Mouse (Mus musculus): ENCODE results near the gene Pheta2. TPM values are rescaled to one million over a fixed set of nuclear protein-coding genes. Genes with fewer than 3 reads are reported as not detected.
"Not testable (repeated sequence)": the region's sequence is repeated elsewhere in the genome, so short reads cannot be mapped to it uniquely, and the experiment has no call there.

Pheta2 gene
- total RNA-seq, 2 experiments from 2014 or later = 0.46 to 0.53 TPM

GRCm38 (mm10) chr15:82361459-82362018 lies 22.8 kb downstream of the Pheta2 start:
- DNase-seq (ENCODE audit: low spot score in 2 of 2) = no peak
- intact Hi-C loops (cut with DNase I) = no loop called here

DNA sequence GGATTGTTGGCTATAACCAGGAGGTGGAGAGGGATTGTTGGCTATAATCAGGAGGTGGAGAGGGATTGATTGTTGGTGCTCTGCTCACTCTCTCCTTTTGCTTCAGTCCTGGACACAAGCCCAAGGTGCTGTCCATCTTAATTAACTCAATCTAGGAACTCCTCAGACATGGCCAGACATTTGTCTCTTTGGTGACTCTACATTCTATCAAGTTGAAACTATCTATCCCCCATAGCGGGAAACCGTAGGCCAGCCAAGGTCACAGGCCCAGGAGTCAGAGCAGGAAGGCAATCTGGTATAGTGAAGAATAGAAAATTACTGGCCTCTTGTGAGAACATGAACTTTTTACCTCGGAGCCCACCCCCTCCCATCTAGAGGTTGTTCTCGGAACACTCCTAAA lies 23.5 kb downstream of the Pheta2 start:
- intact Hi-C loops (cut with DNase I) = no loop called here
- DNase-seq (ENCODE audit: low spot score in 2 of 2) = no peak

- DNase-seq (ENCODE audit: low spot score in 2 of 2); intact Hi-C loops (cut with DNase I): not testable (repeated sequence)
These were observed 25.1 kb downstream of the Pheta2 start for GRCm38 (mm10) chr15:82363801-82364200.

DNA sequence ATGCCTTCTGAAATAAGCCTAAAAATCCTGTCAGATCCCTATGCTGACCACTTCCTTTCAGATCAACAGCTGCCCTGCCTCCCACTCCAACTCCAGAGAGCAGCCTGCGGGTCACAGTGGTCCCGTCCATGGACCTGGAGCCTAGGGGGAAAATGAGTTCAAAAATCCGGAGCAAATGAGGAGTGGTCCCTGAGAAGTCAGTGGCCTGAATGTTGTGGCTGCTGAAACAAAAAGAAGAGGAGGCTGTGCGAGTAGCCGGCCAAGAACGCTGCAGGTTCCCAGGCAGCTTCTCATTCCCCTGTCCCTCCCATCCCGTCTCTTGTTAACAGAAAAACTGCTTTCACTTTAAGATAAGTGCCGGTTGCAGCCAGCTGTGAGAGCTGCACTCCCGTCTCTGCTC lies 25.8 kb downstream of the Pheta2 start:
- intact Hi-C loops (cut with DNase I); DNase-seq (ENCODE audit: low spot score in 2 of 2): not testable (repeated sequence)

DNA sequence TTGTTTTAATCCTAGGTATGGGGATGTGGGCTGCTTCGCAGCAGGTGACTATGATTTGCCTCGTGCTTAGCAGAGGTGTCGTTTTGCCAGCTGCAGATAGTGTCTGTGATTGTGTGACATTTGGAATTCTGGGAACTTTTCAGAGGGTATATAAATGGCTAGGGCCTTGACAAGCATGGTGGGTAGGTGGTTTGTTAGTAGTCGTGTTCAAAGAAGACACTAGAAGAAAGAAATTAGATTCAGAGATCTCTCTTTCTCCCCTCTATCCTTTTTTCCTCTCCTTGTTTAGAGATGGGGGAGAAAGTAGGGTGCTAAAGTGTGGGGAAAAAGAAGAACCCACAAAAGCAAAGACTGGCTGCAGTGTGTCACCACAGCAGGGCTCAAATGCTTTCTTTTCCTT lies 29.4 kb downstream of the Pheta2 start:
- no peak for DNase-seq (ENCODE audit: low spot score in 2 of 2)
- intact Hi-C loops (cut with DNase I) = no loop called here

- no peak for DNase-seq (ENCODE audit: low spot score in 2 of 2)
- intact Hi-C loops (cut with DNase I) = no loop called here
These were observed 30.1 kb downstream of the Pheta2 start for GRCm38 (mm10) chr15:82368851-82369250.

DNA sequence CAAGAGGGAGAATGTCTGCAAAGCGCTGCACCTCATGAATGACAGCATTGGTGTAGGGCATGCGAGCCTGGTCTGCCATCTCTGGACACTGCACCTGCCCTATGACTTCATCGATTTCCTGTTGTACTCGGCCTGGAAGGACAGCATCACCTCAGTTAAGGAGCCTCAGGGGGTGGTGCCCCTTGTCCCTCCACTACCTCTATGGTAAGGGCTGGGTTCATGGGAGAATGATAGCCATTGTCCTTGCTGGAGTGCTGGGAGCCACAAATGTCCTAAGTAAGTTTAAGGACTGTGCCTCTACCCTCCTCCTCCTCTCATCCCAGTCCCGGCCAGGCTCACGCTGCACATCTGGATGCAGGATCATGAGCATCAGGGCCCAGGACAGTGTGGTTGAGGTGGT lies 33.7 kb downstream of the Pheta2 start:
- DNase-seq (ENCODE audit: low spot score in 2 of 2) = no peak
- intact Hi-C loops (cut with DNase I) = no loop called here

GRCm38 (mm10) chr15:82372991-82373390 lies 34.2 kb downstream of the Pheta2 start:
- no peak for DNase-seq (ENCODE audit: low spot score in 2 of 2)
- intact Hi-C loops (cut with DNase I) = no loop called here

DNA sequence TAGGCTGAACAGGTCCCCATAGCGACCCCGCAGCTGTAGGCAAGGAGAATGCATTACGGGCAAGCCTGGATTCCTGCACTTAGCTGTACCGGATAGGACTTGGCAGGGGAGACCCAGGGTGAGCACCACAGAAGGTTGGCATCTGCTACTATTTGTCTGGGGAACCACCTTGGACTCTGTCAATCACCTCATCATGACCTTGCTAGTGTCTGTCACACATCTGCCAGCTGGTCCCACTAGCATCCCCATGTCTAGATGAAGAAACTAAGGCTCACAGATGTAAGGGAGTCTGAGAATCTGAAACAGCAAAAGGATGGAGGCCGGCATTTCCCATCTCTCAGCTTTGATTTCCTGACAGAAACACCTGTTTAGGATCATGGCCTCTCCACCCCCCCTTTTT lies 35.7 kb downstream of the Pheta2 start:
- DNase-seq (ENCODE audit: low spot score in 2 of 2) = no peak
- intact Hi-C loops (cut with DNase I) = no loop called here

GRCm38 (mm10) chr15:82375855-82376254 lies 37.1 kb downstream of the Pheta2 start:
- no peak for DNase-seq (ENCODE audit: low spot score in 2 of 2)
- intact Hi-C loops (cut with DNase I) = loop anchor here (2.0 kb wide), 1 partner anchor 21 kb away; the partner anchor contains the start of gene Ndufa6

DNA sequence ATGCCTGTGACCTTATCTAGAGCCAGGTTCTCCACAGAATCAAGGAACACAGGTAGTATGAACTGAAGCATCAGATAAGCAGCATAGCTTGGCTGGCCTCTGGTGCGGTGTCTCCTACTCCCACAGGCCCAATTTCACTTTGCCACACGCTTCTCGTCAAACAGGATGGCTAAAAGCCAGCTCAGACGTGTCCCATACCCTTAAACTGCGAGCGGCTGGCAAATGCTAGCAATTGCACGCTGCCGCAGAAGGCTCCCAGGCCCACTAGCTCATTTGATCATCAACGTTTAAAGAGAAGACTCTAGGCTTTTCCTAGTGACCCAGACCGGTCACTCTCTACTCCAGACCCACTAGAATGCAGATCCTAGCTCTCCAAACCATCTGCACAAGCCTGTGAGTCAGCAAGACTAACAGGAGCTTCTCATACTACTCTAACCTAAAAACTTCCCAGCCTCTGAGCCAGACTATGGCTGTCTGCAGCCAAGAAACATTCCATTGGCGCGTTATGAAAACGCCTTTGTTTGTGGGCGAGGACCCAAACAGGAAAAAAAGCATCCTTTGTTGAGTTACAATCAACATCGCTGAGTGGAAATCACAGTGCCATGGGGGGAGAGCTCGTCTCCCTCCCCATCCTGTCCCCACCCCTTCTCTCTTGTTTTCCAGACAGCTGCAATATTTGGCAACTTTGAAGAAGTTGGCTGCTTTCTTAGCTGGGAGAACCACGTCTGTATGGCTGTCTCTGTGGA lies 37.8 kb downstream of the Pheta2 start:
- intact Hi-C loops (cut with DNase I) = loop anchor here (2.0 kb wide), 1 partner anchor 22 kb away; the partner anchor contains the start of gene Ndufa6
- DNase-seq (ENCODE audit: low spot score in 2 of 2) = peak; percentile 41 to 77

GRCm38 (mm10) chr15:82377701-82378100 lies 39.0 kb downstream of the Pheta2 start:
- DNase-seq (ENCODE audit: low spot score in 2 of 2) = no peak
- intact Hi-C loops (cut with DNase I) = loop anchor here (1.0 to 2.0 kb wide), 2 partner anchors 23 to 40 kb away; partner anchors contain the start of gene Ndufa6

- intact Hi-C loops (cut with DNase I) = loop anchor here (1.0 kb wide), 1 partner anchor 39 kb away; no protein-coding TSS in a partner anchor
- DNase-seq (ENCODE audit: low spot score in 2 of 2) = no peak
These were observed 39.8 kb downstream of the Pheta2 start for GRCm38 (mm10) chr15:82378261-82379180.

GRCm38 (mm10) chr15:82379511-82379870 lies 40.7 kb downstream of the Pheta2 start:
- intact Hi-C loops (cut with DNase I) = no loop called here

DNA sequence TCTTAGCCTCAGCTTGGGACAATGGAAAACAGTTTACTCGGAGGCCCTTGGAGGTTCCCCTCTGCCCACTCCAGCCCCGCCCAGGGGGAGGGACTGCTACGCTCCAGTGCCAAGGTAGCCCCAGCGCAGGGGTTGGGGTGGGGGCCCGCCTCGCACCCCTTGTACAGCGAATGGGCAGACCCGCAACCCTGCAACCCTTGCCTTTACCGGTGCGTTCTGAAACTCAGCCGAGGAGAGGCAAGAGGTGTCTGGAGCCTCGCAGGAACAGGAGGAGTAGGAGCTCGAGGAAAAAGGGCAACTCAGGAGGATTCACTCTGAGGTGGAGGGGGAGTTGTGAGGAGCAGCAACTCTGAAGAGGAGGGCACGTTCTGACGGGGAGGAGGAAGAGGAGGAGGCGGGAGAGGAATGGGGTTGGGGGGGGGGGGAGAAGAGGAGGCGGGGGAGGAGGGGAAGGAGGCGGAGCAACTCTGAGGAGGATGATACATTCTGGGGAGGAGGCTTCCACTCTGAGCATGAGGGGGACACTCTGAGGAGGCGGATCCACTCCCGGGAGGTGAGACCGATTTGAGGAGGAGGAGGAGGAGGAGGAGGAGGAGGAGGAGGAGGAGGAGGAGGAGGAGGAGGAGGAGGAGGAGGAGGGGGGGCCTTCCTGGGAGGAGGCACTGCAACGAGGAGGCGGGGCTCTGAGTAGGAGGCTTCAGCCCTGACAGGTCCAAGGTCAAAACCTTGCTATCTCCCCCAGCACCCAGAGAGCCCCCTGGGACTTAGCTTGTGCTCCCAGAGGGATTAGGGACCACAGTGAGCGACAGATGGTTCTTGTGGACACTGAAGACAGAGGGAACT lies 41.4 kb downstream of the Pheta2 start, which contains the start of gene Cyp2d22:
Gene Cyp2d22 (minus strand): TSS at position 390 of the 843 bp plus-strand sequence.
- intact Hi-C loops (cut with DNase I) = no loop called here
- peak in 1 of 2 experiments; percentile 10 for DNase-seq (ENCODE audit: low spot score in 2 of 2)

More at GRCm38 (mm10) chr15:82379511-82379870, 40.7 kb downstream of the Pheta2 start:
- DNase-seq (ENCODE audit: low spot score in 2 of 2) = no peak

DNA sequence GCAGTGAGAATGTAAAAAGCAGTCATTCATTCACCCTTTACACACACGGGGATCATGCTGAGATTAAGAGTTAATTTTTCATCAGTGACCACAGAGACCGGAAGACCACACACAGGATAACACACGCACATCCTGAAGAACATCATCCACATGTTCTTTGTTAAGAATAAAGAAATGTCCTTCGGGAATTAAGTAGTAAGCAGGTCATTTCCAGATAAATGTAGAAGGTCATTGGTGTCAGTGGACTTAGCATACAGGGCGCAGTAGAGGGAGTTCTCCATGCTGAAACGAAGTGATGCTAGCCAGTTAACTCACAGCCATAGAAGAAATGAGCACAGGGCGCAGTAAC lies 41.9 kb downstream of the Pheta2 start:
- intact Hi-C loops (cut with DNase I) = no loop called here

GRCm38 (mm10) chr15:82382441-82382840 lies 43.7 kb downstream of the Pheta2 start:
- DNase-seq (ENCODE audit: low spot score in 2 of 2) = no peak
- intact Hi-C loops (cut with DNase I) = no loop called here

More for the DNA sequence above, 41.9 kb downstream of the Pheta2 start:
- DNase-seq (ENCODE audit: low spot score in 2 of 2) = no peak

DNA sequence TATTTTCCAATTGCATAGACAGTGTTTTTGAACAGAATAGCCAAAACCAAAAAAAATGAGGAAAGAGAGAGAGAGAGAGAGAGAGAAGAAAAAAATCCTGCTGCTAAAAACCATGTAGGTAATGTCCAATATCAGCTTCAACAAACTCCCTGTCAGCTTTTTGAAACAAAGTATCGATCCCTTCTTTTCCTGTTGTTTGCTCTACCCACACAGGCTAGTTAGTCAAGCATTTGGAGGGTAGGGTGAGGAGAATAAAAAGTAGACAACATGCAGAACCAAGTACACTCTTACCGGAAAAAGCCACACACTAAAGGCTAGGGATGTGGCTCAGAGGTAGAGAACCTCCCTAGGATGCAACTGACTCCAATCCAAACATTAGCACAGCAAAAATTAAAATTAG lies 47.0 kb downstream of the Pheta2 start:
- intact Hi-C loops (cut with DNase I) = no loop called here
- DNase-seq (ENCODE audit: low spot score in 2 of 2) = no peak

GRCm38 (mm10) chr15:82389916-82390315 lies 51.2 kb downstream of the Pheta2 start:
- intact Hi-C loops (cut with DNase I); DNase-seq (ENCODE audit: low spot score in 2 of 2): not testable (repeated sequence)
